Mouse (Mus musculus): ENCODE measurements around the gene Pcbp3. TPM values are rescaled to one million over a fixed set of nuclear protein-coding genes. Genes with fewer than 3 reads are reported as not detected.

The Pcbp3 gene
- polyA plus RNA-seq, 1 experiment: 0.32 TPM

DNA sequence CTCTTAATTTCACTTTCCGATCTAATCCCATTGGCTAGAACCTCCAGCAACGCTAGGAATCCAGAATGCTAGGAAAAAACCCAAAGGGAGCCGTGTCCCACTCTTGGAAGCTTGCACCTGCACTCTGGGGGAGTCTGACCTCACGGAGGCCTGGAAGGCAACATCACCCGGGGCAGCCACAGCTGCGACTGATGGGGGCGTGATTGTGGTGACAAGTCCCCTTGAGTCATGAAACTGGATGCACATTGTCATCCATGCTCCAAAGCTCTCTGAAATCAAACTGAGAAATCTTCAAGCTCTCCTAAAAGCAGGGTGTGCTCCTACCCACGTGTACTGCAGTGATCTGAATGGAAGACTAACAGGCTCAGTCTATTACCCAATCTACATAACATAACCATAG lies 224.9 kb downstream of the Pcbp3 start:
- Histone ChIP-seq H3K36me3 (ENCODE audit: control insufficient read depth) (no peaks in the 10 kb centered on the region), H3K9me3 (ENCODE audit: control insufficient read depth, low read length) (no peaks in the 10 kb centered on the region), H3K4me3 (replicated peaks) (no peak overlapping the region), H3K4me1 (ENCODE audit: control insufficient read depth) (no peaks in the 10 kb centered on the region), H3K27me3 (ENCODE audit: control insufficient read depth) (no peaks in the 10 kb centered on the region)
- TF ChIP-seq TAL1 (IDR thresholded peaks at IDR 0.05; ENCODE audit: low read length) (no peak), GATA1 (IDR thresholded peaks at IDR 0.05; ENCODE audit: low read length) (no peak)

- H3K27me3 ChIP-seq (ENCODE audit: control insufficient read depth): no peaks in the 10 kb centered on the region
- no peaks in the 10 kb centered on the region for H3K4me1 ChIP-seq (ENCODE audit: control insufficient read depth)
- H3K36me3 ChIP-seq (ENCODE audit: control insufficient read depth): no peaks in the 10 kb centered on the region
- H3K9me3 ChIP-seq (ENCODE audit: control insufficient read depth, low read length): no peaks in the 10 kb centered on the region
- no peak for TF ChIP-seq TAL1 (IDR thresholded peaks at IDR 0.05; ENCODE audit: low read length)
- no peak for TF ChIP-seq GATA1 (IDR thresholded peaks at IDR 0.05; ENCODE audit: low read length)
- no peak overlapping the region for H3K4me3 ChIP-seq (replicated peaks)
These were observed 226.7 kb downstream of the Pcbp3 start for GRCm38 (mm10) chr10:76734979-76735378.

GRCm38 (mm10) chr10:76733677-76734068 lies 228.0 kb downstream of the Pcbp3 start:
- Histone ChIP-seq H3K27me3 (ENCODE audit: control insufficient read depth) (no peaks in the 10 kb centered on the region), H3K9me3 (ENCODE audit: control insufficient read depth, low read length) (no peaks in the 10 kb centered on the region), H3K36me3 (ENCODE audit: control insufficient read depth) (no peaks in the 10 kb centered on the region), H3K4me3 (replicated peaks) (no peak overlapping the region), H3K4me1 (ENCODE audit: control insufficient read depth) (no peaks in the 10 kb centered on the region)
- TF ChIP-seq TAL1 (IDR thresholded peaks at IDR 0.05; ENCODE audit: low read length): no peak
- no peak for TF ChIP-seq GATA1 (IDR thresholded peaks at IDR 0.05; ENCODE audit: low read length)

- Histone ChIP-seq H3K9me3 (ENCODE audit: control insufficient read depth, low read length) (no peaks in the 10 kb centered on the region), H3K4me1 (ENCODE audit: control insufficient read depth) (no peaks in the 10 kb centered on the region), H3K36me3 (ENCODE audit: control insufficient read depth) (no peaks in the 10 kb centered on the region), H3K4me3 (replicated peaks) (no peak overlapping the region), H3K27me3 (ENCODE audit: control insufficient read depth) (no peaks in the 10 kb centered on the region)
- no peak for TF ChIP-seq TAL1 (IDR thresholded peaks at IDR 0.05; ENCODE audit: low read length)
- no peak for TF ChIP-seq GATA1 (IDR thresholded peaks at IDR 0.05; ENCODE audit: low read length)
These were observed 228.6 kb downstream of the Pcbp3 start for GRCm38 (mm10) chr10:76732881-76733676.

- Histone ChIP-seq H3K9me3 (ENCODE audit: control insufficient read depth, low read length) (no peaks in the 10 kb centered on the region), H3K4me1 (ENCODE audit: control insufficient read depth) (no peaks in the 10 kb centered on the region), H3K36me3 (ENCODE audit: control insufficient read depth) (no peaks in the 10 kb centered on the region), H3K4me3 (replicated peaks) (no peak overlapping the region), H3K27me3 (ENCODE audit: control insufficient read depth) (no peaks in the 10 kb centered on the region)
- no peak for TF ChIP-seq GATA1 (IDR thresholded peaks at IDR 0.05; ENCODE audit: low read length)
- no peak for TF ChIP-seq TAL1 (IDR thresholded peaks at IDR 0.05; ENCODE audit: low read length)
These were observed 229.3 kb downstream of the Pcbp3 start for GRCm38 (mm10) chr10:76732391-76732790.

GRCm38 (mm10) chr10:76731621-76732239 lies 230.0 kb downstream of the Pcbp3 start:
- no peak for TF ChIP-seq GATA1 (IDR thresholded peaks at IDR 0.05; ENCODE audit: low read length)
- TF ChIP-seq TAL1 (IDR thresholded peaks at IDR 0.05; ENCODE audit: low read length): no peak
- Histone ChIP-seq H3K9me3 (ENCODE audit: control insufficient read depth, low read length) (no peaks in the 10 kb centered on the region), H3K27me3 (ENCODE audit: control insufficient read depth) (no peaks in the 10 kb centered on the region), H3K36me3 (ENCODE audit: control insufficient read depth) (no peaks in the 10 kb centered on the region), H3K4me1 (ENCODE audit: control insufficient read depth) (no peaks in the 10 kb centered on the region), H3K4me3 (replicated peaks) (no peak overlapping the region)

GRCm38 (mm10) chr10:76729631-76730620 lies 231.8 kb downstream of the Pcbp3 start:
- Histone ChIP-seq H3K27me3 (ENCODE audit: control insufficient read depth) (no peaks in the 10 kb centered on the region), H3K36me3 (ENCODE audit: control insufficient read depth) (no peaks in the 10 kb centered on the region), H3K4me1 (ENCODE audit: control insufficient read depth) (no peaks in the 10 kb centered on the region), H3K9me3 (ENCODE audit: control insufficient read depth, low read length) (no peaks in the 10 kb centered on the region), H3K4me3 (replicated peaks) (no peak overlapping the region)
- TF ChIP-seq GATA1 (IDR thresholded peaks at IDR 0.05; ENCODE audit: low read length): no peak
- TF ChIP-seq TAL1 (IDR thresholded peaks at IDR 0.05; ENCODE audit: low read length): no peak

GRCm38 (mm10) chr10:76728369-76728768 lies 233.3 kb downstream of the Pcbp3 start:
- Histone ChIP-seq H3K36me3 (ENCODE audit: control insufficient read depth) (no peaks in the 10 kb centered on the region), H3K4me3 (replicated peaks) (no peak overlapping the region), H3K4me1 (ENCODE audit: control insufficient read depth) (no peaks in the 10 kb centered on the region), H3K9me3 (ENCODE audit: control insufficient read depth, low read length) (no peaks in the 10 kb centered on the region), H3K27me3 (ENCODE audit: control insufficient read depth) (no peaks in the 10 kb centered on the region)
- TF ChIP-seq GATA1 (IDR thresholded peaks at IDR 0.05; ENCODE audit: low read length) (no peak), TAL1 (IDR thresholded peaks at IDR 0.05; ENCODE audit: low read length) (no peak)

DNA sequence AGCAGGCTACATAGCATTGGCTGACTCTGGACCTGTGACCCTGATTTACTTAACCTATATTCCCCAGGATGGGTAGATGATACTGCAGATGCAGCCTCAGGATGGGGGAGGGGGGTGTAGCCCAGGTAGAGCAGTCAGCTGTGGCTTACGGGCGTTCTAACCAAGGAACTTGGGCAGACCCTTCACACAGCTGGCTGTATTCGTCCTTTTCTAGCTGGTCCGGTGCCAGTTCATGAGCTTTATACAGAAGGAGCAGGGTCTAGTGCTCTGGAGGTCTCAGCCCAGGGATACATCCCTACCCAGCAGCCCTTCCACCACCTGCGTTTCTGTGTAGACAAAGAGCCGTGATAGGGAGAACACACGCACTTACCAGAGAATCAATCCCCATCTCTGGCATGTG lies 234.4 kb downstream of the Pcbp3 start:
- Histone ChIP-seq H3K36me3 (ENCODE audit: control insufficient read depth) (no peaks in the 10 kb centered on the region), H3K27me3 (ENCODE audit: control insufficient read depth) (no peaks in the 10 kb centered on the region)

More for the DNA sequence above, 234.4 kb downstream of the Pcbp3 start:
- Histone ChIP-seq H3K4me1 (ENCODE audit: control insufficient read depth) (no peaks in the 10 kb centered on the region), H3K9me3 (ENCODE audit: control insufficient read depth, low read length) (no peaks in the 10 kb centered on the region), H3K4me3 (replicated peaks) (no peak overlapping the region)
- no peak for TF ChIP-seq GATA1 (IDR thresholded peaks at IDR 0.05; ENCODE audit: low read length)
- TF ChIP-seq TAL1 (IDR thresholded peaks at IDR 0.05; ENCODE audit: low read length): no peak

Measured in erythroblast, embryonic 14.5 days (primary cell).